Mouse (Mus musculus) ES-Bruce4 (cell line): ENCODE measurements around the gene Traf3ip2.

Source experiments
- CTCF ChIP-seq: IDR thresholded peaks from one replicate; pipeline ENCODE4 v1.8.1; 2011; ENCODE audit warnings: low read depth, low read length
- EP300 ChIP-seq: IDR thresholded peaks from 2 replicates; pipeline ENCODE4 v1.6.1; 2011; ENCODE audit warnings: low read depth, low read length; ENCODE audit not compliant: insufficient read depth
- POLR2A ChIP-seq: IDR thresholded peaks from one replicate; pipeline ENCODE4 v1.8.1; 2011; ENCODE audit warnings: low read length; ENCODE audit not compliant: insufficient read depth

DNA sequence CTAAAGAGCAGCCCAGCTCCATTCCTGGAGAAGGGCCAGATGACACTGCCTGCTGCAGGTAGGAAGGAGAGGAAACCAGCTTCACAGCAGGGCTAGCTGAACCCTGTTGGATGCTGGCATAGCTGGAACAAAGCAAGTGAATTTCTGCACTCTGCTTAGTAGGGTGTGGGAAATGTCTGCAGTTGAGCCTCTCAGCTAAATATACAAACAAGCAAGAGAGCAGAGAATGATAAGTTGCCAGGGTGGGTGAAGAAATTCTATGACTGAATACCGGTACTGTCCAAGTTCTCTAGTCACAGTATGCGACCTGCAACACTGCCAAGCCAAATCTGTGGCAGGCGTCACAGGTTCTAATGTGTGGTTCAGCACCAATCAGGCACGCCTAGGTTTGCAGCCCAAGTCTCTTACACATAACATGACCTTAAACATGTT, 52.4 kb downstream of the Traf3ip2 start:
- TF ChIP-seq POLR2A (no peak), CTCF (no peak), EP300 (no peak)
